Mouse (Mus musculus): ENCODE measurements at regions not wholly inside any gene's neighbourhood (a gene's known extent, or its start where the extent isn't known, plus 50 kb on each side); places are given as distances from the start of the nearest gene placed in this dataset.

DNA sequence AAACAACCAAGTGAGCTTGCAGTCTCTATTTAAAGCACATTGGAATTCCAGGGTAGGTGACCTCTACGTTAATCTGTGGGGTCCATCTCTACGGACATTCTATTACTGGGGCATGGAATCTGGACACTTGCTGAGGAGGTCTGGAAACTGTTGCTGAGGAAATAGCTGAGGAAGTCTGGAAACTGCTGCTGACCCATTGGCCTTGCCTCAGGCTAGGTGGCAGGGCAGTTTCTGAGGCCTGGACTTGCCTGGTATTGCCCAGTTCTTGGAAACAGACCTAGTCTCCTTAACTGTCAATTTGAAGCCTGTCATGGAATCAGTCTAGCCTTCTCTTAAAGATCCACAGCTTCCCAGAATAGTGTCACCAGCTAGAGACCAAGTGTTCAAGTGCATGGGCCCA lies 51.7 kb upstream of the Eif4g2 start:
- no peak for DNase-seq (ENCODE audit: low spot score in 2 of 2)

Measured in right cerebral cortex, adult 2 months (tissue).